Mouse (Mus musculus): Measurements from ENCODE around the gene 4933425L06Rik. TPM values are rescaled to one million over a fixed set of nuclear protein-coding genes. Genes with fewer than 3 reads are reported as not detected.

Gene 4933425L06Rik
- not detected for total RNA-seq (2021)

DNA sequence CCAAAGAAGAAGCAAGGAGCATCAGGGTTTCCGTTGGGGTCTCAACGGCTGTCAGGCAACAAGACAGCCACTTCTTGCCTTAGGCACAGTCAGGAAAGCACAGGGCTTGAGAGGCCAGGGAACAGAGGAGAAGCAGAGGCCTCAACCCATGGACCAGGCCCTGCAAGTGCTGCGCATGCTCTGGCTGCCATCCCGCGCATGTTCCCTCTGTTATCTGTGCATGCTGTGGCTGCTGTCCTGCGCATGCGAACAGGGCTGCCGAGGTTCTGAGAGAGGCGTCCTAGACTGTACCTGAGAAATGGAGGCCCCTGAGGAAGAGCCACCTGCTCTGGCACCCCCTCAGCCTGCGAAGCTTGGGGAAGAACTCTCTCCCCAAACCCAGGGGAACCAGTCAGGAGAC lies at the start of gene 4933425L06Rik:
4933425L06Rik (plus strand) TSS at position 261 of the 400 bp plus-strand sequence.
- intact Hi-C loops (cut with DNase I), result no loop called here

DNA sequence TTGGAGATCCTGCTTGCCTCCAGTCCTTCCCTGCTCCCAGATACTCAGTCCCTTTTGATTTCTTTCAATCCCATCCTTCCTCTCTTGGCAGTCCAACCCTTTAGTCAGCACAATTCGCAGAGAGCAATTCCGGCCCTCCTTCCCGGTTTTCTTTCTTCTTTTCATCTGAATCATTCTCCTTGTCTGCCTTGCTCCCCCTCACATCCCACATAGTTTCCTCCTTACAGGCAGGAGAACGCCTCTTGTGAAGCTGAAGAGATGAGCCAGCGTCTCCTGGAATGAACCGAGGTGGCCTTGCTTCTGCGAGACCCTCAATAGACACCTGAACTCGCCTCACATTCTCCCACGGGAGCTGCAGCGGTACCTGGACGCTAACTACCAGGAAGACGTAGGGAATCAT lies 44.1 kb upstream of the 4933425L06Rik start:
- DNase-seq, result no peak
- intact Hi-C loops (cut with DNase I), result no loop called here

More for the DNA sequence above, at the start of gene 4933425L06Rik:
- DNase-seq, result no peak

DNA sequence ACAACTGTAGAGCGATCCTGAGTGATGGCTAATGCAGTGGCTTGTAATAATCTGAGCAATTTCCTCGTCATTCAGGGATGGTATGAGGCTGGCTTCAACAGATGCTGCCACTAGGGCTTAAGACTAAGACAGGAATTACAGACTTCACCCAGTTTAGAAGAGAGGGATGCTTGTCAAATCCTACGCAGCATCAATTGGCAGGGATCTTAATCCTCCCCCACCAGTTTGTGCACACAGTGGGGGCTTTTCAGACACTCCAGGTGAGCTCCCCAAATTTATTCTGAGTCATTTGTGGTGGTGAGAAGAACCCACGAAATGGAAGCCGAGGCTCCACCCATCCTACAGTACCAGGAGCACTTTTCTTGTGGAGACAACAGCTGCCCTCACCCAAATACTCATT lies 43.6 kb upstream of the 4933425L06Rik start:
- intact Hi-C loops (cut with DNase I), result no loop called here
- no peak for DNase-seq

DNA sequence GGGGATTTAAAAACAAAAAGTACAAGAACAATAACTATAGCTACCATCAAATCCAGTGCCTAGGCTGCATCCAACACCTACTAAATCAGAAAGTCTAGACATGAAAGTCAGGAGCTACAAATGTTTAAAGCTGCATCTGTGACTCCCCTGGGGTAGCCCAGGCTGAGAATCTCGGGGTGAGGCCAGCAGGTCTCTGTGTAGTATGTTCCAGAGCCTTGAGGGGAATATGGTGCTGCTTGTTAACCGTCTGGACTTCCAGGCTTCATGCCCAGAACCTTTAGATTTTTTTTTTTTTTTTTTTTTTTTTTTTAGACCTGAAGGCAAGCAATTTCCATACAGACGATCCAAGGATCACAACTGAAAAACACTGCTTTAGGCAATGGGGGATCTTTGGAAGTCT lies 38.0 kb upstream of the 4933425L06Rik start:
- DNase-seq, result no peak
- intact Hi-C loops (cut with DNase I), result no loop called here

DNA sequence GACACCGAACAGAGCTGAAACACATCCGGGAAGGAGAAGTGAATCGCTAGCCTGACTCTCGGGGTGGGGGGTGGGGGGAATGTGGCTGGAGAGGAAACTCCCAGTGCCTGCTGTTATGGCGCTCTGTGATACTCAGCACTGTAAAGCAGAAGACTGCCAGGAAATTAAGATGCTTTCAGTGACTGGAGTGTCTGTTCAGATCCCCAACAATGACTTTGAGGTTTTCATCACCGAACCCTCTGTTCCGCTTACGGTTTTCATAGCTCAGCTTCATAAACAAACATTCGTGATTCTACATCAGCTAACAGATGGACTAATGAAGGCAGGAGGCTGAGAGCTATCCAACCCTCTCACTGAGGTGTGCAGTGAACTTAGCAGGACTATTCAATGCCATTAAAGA lies 34.5 kb upstream of the 4933425L06Rik start:
- no peak for DNase-seq
- intact Hi-C loops (cut with DNase I), result no loop called here

DNA sequence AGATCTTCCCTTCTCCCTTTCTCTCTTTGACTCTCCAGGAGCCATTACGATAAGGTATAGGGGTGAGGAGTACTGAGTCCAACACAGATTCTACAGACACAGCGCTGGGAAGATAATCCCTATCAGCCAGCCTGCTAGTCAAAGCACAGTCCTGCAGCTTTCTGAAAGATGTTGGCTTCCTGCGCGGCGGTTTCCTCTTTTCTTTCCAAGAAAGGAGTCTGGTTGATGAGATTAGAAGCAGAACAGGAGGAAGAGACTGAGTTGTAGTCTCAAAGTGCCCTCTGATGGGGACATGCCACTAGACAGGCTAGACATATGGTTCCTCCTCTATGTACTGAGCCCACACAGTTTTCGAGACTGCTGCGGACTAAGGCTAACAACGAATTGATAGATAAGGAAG lies 33.3 kb upstream of the 4933425L06Rik start:
- peak; percentile 29 to 43 for DNase-seq
- intact Hi-C loops (cut with DNase I), result loop anchor here (1.0 kb wide), 1 partner anchor 100 kb away; no protein-coding TSS in a partner anchor

DNA sequence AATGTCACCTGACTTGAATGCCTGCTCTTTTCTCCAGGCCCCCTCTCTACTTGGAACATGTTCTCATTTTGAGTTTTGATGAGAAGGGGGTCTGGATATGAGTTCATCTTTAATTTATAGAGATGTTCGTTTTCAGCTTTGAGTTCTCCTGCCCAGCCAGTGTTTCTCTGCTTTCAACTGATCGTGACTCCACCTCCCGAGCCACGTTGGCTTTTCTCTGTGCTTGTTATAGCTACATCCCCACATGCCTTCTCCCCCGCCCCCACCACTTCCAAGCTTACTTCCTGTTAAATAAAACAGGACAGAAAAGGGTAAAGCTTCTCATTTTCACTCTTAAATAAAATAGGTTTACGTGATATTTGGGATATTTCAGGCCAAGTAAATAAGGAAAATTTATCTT lies 30.5 kb upstream of the 4933425L06Rik start:
- intact Hi-C loops (cut with DNase I), result loop anchor here (5.0 kb wide), 3 partner anchors 171 to 764 kb away; partner anchors contain the start of gene Adamts6
- peak; percentile 16 to 22 for DNase-seq

DNA sequence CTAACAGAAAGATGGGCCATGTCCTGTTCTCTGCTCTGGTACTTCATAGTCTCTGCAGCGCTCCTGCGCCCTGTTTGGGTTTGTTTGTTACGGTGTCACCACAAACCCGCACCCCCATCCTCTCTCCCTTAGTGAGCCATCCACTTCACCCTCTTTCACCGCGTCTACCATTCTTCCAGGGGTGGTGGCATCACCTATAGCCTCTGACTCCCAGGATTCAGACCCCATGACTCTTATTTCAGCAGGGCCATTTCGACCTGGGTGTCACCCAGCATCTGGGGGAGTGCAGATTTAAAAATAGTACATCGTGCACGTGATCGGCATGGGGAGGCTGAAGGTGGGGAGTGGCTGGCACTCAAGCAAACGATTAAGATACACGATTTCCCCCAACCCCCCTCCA lies 28.3 kb upstream of the 4933425L06Rik start:
- intact Hi-C loops (cut with DNase I), result loop anchor here (5.0 kb wide), 3 partner anchors 169 to 766 kb away; partner anchors contain the start of gene Adamts6

DNA sequence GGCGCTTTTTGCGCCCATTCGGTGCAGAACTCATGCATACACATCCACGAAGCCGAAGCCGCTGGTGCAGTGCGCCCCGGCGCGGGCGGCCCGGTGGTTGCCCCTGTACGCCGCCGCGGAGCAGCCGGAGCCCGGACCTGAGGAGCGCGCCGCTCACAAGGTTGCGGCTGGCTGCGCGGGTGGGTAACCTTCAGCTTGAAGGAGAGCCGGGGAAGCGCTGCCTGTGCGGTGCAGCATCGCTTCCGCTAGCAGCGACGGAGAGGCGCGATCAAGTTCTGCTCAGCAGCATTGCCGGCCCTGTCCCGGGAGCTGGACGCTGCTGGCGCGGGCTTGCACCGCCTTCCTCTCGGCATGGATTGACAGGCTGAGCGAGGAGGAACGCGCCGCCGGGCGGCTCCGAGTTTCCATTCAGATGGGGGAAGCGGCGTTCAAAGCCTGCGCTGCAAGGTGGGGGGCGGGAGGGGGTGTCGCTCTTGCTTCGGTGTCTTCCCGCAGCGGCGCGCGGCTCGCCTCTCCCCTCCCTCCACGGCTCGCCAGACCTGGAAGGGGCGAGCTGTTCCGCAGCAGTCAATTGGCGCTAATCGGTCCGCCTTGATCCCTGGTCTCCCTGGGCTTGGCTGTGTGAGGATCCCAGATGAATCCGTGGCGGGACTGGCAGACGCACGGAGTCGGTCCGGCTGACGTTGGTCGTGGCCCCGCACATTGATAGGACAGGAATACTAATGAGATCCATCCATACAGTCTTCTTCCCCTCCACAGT lies 27.6 kb upstream of the 4933425L06Rik start, which contains the start of gene Rgs7bp:
Rgs7bp (minus strand) TSS at position 750 of the 760 bp plus-strand sequence.
- peak; percentile 77 for DNase-seq

More for the DNA sequence above, 28.3 kb upstream of the 4933425L06Rik start:
- DNase-seq, result peak; percentile 29 to 30

DNA sequence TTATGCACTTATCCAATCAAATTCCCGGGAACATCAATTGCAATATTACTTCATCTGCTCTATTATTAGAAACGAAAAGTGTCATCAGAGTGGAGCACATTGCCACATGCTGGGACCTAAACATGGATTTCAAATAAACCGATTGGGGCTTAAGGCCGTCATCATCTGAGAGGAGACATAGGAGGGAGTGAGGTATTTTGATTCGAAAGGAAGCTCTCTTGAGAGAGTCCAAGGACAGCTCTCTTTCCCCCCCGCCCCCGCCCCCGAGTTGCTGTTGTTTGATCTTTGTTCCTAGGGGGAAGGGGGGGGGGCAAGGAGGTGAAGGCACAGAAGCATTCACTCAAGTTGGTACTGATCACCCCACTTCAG lies 27.0 kb upstream of the 4933425L06Rik start:
- DNase-seq, result no peak

More for the DNA sequence above, 27.6 kb upstream of the 4933425L06Rik start, which contains the start of gene Rgs7bp:
- intact Hi-C loops (cut with DNase I), result loop anchor here (5.0 kb wide), 3 partner anchors 168 to 767 kb away; partner anchors contain the start of gene Adamts6

DNA sequence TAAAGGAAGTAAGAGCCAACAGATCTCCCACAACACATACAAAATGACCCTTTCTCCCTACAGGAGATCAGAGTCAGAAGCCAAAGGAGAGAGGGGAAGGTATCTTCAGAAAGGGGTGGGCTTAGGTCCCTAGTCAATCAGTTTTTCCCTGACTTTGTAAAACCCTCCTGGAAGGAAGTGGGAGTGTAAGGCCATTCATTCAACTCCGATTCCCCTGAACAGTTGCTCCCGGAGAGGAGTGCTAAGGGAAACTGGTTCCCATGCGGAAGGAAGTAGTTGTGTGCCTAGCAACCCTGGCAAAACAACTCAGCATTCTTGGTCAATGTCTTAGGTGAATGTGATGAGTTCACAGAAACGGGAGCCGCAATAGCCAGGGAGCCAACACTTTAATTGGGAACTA lies 26.5 kb upstream of the 4933425L06Rik start:
- DNase-seq, result peak; percentile 32 to 52
- intact Hi-C loops (cut with DNase I), result no loop called here

More for the DNA sequence above, 27.0 kb upstream of the 4933425L06Rik start:
- intact Hi-C loops (cut with DNase I), result loop anchor here (5.0 kb wide), 3 partner anchors 167 to 768 kb away; partner anchors contain the start of gene Adamts6

DNA sequence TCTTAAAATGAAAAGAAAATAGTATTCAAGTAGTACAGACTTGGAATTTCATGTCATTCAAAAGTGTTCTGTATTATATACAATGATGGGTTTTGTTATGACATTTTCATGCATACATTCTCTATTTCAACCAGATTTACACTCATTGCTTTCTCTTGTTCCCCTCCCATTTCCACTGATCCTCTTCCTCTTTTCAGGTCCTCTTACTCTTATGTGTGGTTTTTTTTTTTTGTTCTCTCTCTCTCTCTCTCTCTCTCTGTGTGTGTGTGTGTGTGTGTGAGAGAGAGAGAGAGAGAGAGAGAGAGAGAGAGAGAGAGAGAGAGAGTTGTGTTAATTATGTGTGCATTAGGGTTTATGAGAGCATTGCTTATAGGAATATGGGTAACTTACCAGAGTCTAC lies 15.8 kb upstream of the 4933425L06Rik start:
- DNase-seq, result no peak
- intact Hi-C loops (cut with DNase I), result no loop called here

DNA sequence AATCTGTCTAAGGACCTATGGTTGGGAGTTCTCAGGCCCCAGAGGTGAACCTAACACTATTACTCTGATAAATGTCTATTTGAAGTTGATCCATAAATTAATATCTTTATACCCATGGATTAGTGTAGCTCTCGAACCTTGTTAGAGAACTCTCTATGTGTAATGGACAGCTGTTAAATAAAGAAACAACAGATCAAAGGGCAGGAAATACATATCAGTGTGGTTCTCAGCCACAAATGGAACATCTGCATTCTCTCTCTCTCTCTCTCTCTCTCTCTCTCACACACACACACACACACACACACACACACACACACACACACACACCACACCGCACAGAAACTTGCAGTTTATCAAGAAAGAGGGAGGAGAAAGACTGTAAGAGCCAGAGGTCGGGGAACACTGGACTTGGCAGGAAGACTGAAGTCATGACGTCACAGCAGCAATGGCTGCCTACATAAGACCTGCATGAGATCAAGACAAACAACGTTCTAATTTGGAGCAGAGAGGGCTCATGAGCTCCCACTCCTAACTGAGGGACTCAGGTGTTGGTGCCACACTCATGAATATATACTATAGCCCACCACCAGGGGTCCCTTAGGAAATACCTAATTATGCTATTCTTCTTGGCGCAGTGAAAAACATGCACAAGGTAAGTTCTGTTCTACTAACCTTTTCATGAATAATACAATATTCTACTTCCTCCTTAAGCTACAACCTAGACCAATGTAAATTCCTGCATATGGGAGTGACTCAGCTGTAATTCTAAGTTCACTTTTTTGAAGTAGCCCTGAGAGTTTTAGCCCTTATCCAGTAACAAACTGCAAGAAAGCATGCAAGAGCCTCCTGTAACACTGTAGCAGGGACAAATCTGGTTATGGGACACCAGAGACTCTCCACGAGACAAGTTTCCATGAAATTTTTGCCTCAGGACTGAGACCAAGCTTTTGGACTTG lies 14.8 kb upstream of the 4933425L06Rik start:
- intact Hi-C loops (cut with DNase I), result no loop called here
- DNase-seq, result no peak

DNA sequence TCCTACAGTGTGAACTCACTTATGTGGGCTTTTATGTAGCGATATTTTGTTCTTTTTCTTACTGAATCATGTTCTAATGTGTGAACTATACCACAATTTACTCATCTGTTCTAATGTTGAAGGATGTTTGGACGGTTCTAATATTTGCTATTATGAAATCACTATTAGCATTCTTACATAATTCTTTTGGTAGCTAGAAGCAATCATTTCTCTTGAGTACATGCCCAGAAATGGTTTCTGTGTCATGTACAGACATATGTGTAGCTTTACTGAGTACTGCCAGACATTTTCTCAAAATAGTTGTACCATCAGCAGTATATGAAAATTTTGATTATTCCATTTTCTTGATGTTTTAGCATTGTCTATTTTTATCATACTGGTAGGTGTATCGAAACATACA lies 7.4 kb downstream of the 4933425L06Rik start:
- no peak for DNase-seq
- intact Hi-C loops (cut with DNase I), result no loop called here

DNA sequence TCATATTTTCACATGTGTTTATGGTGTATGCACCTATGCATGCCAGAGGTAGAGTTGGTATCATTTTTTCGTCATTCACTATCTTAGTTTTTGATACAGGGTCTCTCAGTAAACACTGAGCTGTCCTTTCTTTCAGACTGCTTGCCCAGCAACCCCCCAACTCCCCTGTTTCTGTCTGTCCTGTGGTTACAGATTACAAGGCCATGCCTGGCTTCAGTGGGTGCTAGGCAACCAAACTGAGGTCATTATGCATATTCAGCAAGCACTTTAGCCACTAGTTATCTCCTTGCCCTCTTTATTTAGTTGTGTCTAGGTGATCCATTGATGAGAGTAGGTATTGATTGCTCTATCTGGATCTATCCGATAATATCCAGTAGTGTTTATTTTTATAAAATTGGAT lies 14.4 kb downstream of the 4933425L06Rik start:
- no peak for DNase-seq

DNA sequence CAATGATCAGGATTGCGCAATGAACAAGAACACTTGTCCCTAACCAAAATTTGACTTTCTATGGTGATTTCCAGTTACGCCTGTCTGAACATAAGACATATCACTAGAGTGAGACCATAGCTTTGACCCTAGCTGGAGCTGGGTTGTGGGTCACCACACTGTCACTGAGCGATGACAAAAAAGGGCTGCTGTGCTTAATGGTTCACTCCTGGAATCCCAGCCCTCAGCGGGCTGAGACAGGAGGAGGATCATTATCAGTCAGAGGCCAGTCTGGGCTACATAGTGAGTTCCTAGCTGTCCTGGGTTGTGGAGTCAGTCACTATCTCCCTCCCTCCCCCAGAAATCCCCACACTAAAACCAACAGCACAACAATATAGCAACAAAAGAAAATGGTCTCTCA lies 18.8 kb downstream of the 4933425L06Rik start:
- no peak for DNase-seq
- intact Hi-C loops (cut with DNase I), result no loop called here

More for the DNA sequence above, 14.4 kb downstream of the 4933425L06Rik start:
- intact Hi-C loops (cut with DNase I), result no loop called here

DNA sequence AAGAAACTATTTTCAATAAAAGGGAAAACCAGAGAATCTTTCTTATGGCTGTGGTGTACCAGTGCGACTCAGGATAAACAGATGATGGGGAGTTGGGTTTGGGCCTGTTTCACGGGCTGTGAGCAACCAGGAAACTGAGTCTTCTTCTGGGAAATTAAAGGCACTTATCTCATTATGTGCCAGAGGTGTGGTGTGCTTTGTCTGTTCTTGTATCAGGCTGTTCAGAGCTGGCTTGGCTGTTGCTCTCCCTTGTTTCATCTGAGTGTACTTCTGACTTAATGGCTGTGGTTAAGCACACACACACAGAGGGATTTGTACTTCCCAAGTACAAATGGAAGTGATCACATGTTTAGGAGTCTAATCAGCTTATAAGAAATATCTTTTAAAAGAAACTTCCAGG lies 22.5 kb downstream of the 4933425L06Rik start:
- no peak for DNase-seq
- intact Hi-C loops (cut with DNase I), result no loop called here

DNA sequence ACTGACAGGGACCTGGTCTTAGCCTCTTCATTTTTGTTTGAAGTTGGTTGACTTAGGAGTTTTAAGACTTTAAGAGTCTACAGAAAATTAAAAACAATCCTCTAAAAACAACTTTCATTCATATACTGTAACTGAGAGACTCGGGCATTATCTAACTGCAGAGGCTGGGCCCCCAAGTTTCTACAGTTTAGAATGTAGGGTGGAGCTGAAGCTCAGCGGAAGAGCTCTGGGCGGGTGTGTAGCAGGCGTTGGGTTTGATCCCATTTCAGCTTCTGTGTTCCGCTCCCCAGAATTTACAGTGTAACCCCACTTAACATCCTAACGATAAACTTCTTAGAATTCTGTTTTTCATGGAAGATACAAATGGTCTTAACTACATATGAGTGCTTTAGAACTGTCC lies 29.7 kb downstream of the 4933425L06Rik start:
- intact Hi-C loops (cut with DNase I), result no loop called here
- no peak for DNase-seq

DNA sequence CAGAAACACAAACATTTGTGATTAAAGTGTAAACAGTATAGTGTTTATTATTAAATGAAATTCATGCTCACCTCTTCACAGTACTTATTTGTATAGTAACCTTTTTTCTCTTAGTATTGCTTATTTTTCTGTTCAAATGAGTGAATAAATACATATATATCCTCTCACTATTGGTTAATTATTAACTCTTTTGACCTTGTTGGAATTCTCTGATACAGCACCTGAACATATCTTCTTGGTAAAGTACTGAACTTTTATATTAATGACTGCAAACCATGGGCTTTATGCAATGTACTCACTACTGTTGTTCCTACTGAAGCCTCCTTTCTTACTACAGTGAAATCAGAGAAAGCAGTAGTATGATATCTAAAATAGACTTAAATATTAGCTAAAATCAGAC lies 39.7 kb downstream of the 4933425L06Rik start:
- no peak for DNase-seq
- intact Hi-C loops (cut with DNase I), result no loop called here

DNA sequence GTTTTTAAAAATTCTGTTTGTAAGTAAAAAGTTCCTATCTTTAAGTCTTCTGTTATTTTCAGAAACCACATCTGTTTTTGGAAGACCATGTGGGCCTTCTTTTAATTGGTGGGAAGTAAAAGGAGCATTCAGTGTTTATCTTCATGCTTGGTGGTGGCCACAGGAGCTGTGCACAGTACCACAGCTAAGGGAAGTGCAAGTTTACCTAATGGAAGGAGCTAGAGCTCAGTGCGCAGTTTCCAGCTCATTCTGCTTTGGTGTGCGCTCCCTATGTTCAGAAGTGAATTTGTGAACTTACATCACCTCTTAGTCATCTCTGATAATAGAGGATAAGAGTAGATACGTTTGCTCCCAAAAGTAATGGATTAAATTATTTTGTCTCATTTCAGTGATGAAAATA lies 40.2 kb downstream of the 4933425L06Rik start:
- intact Hi-C loops (cut with DNase I), result no loop called here

DNA sequence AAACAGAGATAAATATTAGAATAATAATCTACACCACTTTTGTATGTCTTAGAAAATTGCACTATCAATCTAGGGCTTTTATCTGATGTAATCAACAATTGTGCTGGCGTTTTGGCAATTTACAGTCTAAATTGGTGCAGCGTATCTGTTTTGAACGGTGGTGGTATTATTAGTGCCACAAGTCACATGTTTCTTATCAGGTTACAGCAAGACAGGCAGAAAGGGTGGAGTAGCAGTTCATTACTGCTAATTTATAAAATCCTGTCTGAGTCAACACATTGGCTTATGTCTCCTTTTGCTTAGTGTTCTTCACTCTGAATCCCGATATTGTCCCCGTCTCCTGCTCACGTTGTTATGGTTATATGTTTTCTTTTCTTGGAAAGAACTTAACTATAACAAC lies 48.2 kb downstream of the 4933425L06Rik start:
- no peak for DNase-seq
- intact Hi-C loops (cut with DNase I), result no loop called here

More for the DNA sequence above, 40.2 kb downstream of the 4933425L06Rik start:
- DNase-seq, result no peak

Measured in heart, postnatal 10 days (tissue).